Mouse (Mus musculus) megakaryocyte, embryonic 14.5 days (primary cell): ENCODE results near the gene Spata2.

Experiments
- FLI1 ChIP-seq: IDR thresholded peaks from 2 replicates; pipeline ENCODE4 v1.6.1; 2012; ENCODE audit warnings: low read length, inconsistent platforms, mixed read lengths
- GATA1 ChIP-seq: IDR thresholded peaks from 3 replicates; pipeline ENCODE4 v1.6.1; 2012; ENCODE audit warnings: mixed read lengths, low read length, inconsistent platforms, borderline replicate concordance

DNA sequence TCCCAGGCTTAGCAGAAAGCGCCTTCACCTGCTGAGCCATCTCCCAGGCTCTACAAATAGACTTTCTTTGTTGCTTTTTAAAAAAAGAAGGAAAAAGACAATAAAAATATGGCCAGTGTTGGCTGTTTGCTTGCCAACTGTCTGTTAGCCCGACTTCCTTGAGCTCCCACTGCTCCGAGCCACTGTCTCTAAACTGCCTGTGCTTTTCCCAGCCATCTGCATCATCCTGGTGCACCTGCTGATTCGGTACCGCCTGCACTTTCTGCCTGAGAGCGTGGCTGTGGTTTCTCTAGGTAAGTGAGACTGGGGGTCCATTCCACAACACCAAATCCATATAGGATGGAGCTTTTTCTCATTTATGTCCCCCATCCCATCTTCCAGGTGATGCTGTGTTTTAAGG is 58.1 kb downstream of the Spata2 start:
- no peak for TF ChIP-seq GATA1
- no peak for TF ChIP-seq FLI1
